Mouse (Mus musculus) cerebellum, adult 18-20 months (tissue): Measurements from ENCODE around the gene Cenpt.
A peak's percentile ranks its signal among the peaks of the same experiment; 100 is the strongest.

ENCODE experiments used
- DNase-seq, 2 experiments: peaks; one replicate each; pipeline ENCODE4 v3.0.0; 2021

Cenpt gene

GRCm38 (mm10) chr8:105853178-105853577 lies at the start of gene Cenpt:
TSS of gene Cenpt (minus strand) at chr8:105853278.
- no peak for DNase-seq

DNA sequence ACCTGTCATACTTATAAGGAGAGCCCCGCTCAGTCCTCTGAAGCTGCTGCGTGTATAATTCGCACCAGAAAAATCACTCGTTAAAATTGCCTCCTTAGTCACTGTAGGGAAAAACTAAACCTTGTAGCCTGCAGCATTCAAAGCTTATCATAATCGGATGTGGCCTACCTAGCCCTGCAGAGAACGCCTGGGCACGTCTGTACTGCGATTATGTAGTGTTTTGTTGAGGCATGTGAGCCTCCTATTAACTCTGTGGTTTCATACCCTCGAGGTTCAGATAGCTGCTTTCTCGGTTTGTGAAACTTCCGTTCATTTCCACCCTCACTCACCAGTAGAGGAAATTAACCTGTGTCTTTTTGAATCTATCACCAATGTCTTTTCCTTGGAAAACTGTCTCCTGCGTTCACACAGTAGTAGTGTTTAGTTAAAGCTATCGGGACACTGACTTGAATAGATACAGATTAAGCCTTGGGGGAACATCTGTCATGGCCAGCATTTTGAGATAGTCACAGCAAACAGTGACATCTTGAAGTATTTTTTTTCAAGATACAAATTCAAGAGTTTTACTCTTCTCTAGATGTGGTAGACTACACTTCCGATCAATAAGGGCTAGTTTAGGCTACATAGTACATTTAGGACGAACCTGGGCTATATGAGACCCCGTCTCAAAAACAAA lies 48.0 kb upstream of the Cenpt start:
- no peak for DNase-seq

- DNase-seq: peak; percentile 89 to 95
Measured at GRCm38 (mm10) chr8:105900180-105900940, 47.3 kb upstream of the Cenpt start, which contains the start of gene Pskh1. TSS of gene Pskh1 (plus strand) at chr8:105900441.

- DNase-seq: no peak
Measured at GRCm38 (mm10) chr8:105897801-105898480, 44.9 kb upstream of the Cenpt start.

- DNase-seq: peak; percentile 36 to 55
Measured at GRCm38 (mm10) chr8:105893339-105893738, 40.3 kb upstream of the Cenpt start, which contains the start of gene Nrn1l. TSS of gene Nrn1l (plus strand) at chr8:105893567.

GRCm38 (mm10) chr8:105892432-105892831 lies 39.4 kb upstream of the Cenpt start:
- no peak for DNase-seq

DNA sequence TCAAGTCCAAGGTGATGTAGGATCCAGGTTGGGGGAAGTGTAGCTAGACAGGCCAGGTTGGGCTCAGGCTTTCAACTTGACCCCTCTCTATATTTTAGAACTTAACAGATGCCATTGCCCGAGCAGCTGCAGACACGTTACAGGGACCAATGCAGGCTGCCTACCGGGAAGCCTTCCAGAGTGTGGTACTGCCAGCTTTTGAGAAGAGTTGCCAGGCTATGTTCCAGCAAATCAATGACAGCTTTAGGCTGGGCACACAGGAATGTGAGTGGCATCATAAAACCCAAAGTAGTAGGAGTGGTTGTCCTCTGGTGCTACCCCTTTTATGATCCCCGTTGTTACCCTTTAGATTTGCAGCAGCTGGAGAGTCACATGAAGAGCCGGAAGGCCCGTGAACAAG lies 37.8 kb upstream of the Cenpt start:
- no peak for DNase-seq

- no peak for DNase-seq
Measured at GRCm38 (mm10) chr8:105889756-105890465, 36.8 kb upstream of the Cenpt start.

- peak; percentile 76 to 87 for DNase-seq
Measured at GRCm38 (mm10) chr8:105880754-105881520, 27.9 kb upstream of the Cenpt start, which contains the start of gene Edc4. TSS of gene Edc4 (plus strand) at chr8:105880881.

DNA sequence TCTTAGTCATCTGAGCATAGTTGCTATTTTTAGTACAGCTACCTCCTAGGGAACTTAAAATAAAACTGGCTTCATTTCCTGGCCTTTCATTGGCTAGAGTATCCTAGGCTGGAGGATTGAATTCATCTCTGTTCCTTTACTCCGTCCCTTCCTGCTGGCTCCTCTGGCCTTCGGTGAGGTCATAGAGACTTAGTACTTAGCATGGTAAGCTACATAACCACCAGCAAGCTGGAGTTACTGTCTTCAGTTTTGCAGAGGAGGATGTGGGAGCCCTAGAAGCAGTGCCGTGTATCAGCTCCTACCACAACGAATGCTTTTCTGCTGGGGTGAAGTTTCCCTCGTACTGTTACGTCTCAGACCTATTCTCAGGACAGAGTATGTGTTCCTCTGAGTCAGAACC lies 21.2 kb upstream of the Cenpt start:
- peak; percentile 47 to 59 for DNase-seq

- no peak for DNase-seq
Measured at GRCm38 (mm10) chr8:105866364-105867029, 13.4 kb upstream of the Cenpt start.

GRCm38 (mm10) chr8:105861951-105862350 lies 8.9 kb upstream of the Cenpt start:
- peak in 1 of 2 experiments; percentile 29 for DNase-seq

DNA sequence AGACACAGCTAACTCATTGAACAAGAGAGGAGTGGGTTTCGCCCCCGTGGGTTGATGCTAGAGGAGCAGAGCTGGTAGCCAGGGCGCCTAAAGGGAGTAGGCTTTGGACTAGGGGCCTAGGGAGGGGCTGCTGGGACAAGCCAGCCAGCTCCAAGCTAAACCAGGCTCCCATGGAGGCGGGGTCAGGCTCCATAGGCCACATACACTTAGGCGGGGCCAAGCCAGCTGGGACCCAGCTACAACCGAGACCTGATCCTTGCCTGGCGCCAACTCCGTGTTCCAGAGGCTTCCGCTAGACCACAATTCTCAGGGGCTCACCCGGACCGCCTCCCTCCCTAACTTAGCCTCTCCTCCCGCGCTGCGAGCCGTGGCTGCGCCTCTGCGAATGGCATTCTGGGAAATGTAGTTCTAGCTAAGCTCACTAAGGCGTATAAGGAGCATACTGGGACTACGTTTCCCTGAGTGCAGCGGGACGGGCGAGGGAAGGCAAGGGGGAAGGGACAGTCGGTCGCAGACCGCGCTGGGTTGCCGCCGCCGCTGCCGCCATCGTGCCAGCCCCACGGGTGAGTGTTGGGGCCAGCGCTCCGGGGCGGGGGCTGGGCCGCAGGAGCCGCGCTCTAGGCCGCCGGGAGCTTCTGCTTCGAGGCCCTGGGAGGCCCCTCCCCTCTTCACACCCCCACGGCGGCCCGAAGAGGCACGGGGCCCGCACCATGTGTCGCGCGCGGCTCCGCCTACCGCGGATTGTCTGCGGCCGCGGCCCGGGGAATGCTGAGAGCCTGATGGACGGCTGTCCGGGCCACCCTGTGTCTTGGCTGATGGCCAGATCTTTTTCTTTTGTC lies 7.3 kb upstream of the Cenpt start, which contains the start of gene Nutf2:
Nutf2 (plus strand) TSS at position 438 of the 839 bp plus-strand sequence.
- DNase-seq: peak; percentile 88 to 96

DNA sequence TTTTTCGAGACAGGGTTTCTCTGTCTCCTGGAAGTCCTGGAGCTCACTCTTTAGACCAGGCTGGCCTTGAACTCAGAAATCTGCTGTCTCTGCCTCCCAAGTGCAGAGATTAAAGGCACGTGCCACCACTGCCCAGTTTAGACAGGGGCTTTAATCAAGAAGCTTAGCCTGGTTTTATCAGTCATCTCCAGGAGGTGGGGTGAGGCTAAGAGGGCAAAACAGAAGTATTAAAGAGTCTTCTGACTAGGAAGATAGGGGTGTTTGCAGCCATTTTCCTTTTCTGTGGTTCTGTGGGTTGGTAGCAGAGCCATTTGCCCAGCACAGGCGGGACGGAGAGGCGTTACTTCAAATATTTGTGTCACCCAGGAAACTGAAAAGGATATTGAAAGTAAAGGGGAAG lies 6.2 kb upstream of the Cenpt start:
- no peak for DNase-seq

- no peak for DNase-seq
Measured at GRCm38 (mm10) chr8:105858495-105858894, 5.4 kb upstream of the Cenpt start.

DNA sequence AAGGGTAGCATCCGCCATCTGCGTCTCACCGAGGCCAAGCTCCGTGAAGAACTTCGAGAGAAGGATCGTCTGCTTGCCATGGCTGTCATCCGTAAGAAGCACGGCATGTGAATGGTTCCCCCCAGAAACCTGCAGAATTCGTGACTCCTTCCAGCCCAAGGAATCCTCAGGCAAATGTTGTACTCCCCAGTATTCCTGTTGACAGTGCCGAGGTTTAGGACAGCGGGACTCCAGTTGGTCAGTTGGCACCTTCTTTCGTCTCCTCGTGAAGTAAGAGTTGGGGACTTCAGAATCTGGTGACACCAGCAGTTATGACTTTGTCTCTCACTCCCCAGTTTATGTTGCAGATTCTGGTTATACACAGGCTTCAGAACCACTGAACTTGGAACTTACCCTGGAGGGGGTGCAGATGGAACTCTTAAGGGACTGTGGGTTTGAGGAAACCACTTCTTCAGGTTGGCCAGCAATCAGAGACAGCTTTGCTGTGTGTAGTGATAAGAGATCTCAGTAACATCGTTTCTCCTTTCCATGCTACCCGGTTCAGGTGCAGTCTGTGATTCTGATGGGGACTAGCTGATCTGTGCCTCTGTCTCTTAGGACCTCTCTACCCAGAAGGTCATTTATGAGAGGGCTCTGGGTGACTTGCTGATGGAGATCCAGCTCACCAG lies 3.2 kb upstream of the Cenpt start:
- DNase-seq: no peak

DNA sequence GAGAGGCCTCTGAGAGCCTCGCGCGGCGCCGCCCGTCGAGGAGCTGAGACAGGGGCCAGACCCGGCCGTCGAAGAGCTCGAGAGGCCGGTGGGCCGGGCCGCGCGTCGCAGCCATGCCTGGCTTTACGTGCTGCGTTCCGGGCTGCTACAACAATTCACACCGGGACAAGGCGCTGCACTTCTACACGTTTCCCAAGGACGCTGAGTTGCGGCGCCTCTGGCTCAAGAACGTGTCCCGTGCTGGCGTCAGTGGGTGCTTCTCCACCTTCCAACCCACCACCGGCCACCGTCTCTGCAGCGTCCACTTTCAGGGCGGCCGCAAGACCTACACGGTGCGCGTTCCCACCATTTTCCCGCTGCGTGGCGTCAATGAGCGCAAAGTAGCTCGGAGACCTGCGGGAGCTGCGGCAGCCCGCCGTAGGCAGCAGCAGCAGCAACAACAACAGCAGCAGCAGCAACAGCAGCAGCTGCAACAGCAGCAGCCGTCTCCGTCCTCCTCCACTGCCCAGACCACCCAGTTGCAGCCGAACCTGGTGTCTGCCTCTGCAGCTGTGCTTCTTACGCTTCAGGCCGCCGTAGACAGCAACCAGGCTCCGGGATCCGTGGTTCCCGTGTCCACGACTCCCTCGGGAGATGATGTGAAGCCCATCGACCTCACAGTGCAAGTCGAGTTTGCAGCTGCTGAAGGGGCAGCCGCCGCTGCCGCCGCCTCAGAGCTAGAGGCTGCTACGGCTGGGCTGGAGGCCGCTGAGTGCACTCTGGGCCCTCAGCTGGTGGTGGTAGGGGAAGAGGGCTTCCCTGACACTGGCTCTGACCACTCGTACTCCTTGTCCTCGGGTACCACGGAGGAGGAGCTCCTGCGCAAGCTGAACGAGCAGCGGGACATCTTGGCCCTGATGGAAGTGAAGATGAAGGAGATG lies 2.4 kb upstream of the Cenpt start:
- DNase-seq: peak; percentile 42 to 46

DNA sequence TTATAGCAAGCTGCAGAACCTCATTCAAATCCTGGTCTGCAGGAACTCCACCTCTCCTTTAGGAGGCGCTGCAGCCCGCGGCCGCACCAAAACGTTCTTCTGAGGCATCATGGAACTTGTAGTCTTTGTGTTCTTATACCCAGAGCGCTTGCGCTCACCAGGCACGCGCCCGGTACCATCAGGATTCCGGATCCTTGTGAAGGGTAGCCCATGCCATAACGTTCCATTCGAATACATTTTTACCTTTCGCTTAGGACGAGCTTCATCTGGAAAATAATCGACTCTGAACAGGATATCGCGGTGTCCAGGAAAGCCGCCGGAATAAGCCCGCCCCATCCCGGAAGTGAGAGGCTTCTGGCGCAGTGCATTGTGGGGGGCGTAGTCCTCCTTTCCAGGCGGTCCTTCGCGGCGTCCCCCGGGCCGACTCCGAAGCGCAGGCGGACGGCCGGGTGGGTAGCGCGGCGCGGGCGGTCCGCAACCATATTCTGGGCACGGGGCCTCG lies 1.7 kb upstream of the Cenpt start, which contains the start of gene Thap11:
Thap11 (plus strand) TSS at position 418 of the 502 bp plus-strand sequence.
- peak; percentile 92 to 93 for DNase-seq
